Mouse (Mus musculus) left cerebral cortex, adult 18-20 months (tissue): Measurements from ENCODE around the gene Prr14. TPM values are rescaled to one million over a fixed set of nuclear protein-coding genes. Genes with fewer than 3 reads are reported as not detected.
"Not testable (repeated sequence)": the region's sequence is repeated elsewhere in the genome, so short reads cannot be mapped to it uniquely, and the experiment has no call there.

Experiments
- DNase-seq, 2 experiments: peaks; one replicate each; pipeline ENCODE4 v3.0.0; 2021 to 2022; ENCODE audit warnings: low spot score in 2 of 2, mixed read lengths in 1 of 2
- long read RNA-seq, 2 experiments: library from polyadenylated mRNA; stranded (forward); transcript quantifications; one replicate each; pipeline ENCODE4 v2.0.0; 2021
- total RNA-seq, 2 experiments: library from RNA; stranded (reverse); gene quantifications; 2 replicates each; pipeline ENCODE4 v1.2.3; 2021

Prr14 gene
- 10 to 100 TPM; 24.6 to 33.0 TPM for total RNA-seq
- long read RNA-seq, experiment 1, transcript Prr14-201 (11 exons, 2,402 nt) = major isoform, 15 of 37 reads
- long read RNA-seq, experiment 1, partial matches to known transcripts = 6 of 37 reads
- long read RNA-seq, experiment 1, other reads (novel, unspliced or antisense) = 13 of 37 reads
- long read RNA-seq, experiment 2, partial matches to known transcripts = 4 of 17 reads
- long read RNA-seq, experiment 2, other reads (novel, unspliced or antisense) = 10 of 17 reads

GRCm38 (mm10) chr7:127459311-127459710 lies at the start of gene Prr14:
Gene Prr14, plus strand, starts transcription at chr7:127459611.
- not testable (repeated sequence) for DNase-seq

DNA sequence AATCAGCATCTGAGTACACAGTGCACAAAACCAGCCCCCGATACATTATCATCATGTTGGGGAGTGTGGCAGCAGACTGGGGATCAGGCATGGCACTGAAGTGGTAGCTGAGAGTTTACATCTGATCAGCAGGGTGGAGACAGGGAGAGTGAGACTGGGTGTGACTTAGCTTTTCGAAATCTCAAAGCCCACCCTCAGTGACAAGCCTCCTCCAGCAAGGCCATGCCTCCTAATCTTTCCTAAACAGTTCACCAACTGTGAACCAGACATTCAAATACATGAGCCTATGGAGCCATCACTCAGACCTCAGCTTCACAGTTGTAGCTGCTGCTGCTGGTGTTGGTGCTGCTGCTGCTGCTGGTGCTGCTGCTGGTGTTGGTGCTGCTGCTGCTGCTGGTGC lies 48.0 kb upstream of the Prr14 start:
- no peak for DNase-seq

DNA sequence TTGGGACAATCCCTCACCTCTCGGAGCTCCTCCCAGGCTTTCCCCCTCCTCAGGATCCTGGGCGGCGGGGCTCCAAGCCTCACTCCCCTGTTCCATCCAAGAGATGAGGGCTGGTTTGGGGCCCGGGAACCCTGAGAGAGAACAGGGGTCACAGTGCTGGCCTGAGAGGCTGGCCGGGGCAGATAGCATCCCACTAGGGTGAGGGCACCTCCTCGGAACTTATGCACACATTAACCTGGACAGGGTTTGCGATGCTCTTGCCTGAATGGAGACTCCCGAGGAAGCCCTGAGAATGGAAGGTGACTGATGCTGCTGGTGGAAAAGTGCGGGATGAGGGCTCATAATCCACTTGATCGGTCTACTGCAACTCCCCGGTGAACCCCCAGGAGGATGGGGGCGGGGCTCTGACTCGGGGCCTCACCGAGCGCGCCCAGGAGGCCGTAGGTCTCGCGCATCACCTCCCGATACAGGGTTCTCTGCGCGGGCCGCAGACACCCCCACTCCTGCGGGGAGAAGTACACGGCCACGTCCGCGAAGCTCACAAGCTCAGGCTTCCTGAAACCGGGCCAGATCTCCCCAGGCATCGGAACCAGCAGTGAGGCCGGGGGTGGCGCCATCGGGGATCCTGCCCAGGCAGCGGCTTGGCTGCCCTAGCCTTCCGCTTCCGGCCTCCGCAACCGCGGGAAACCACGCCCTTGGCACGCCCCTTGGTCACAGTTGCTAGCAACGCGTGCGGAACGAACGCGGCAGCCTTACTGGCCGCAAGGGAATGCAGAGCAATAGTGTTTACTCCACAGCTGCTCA lies 37.8 kb upstream of the Prr14 start, which contains the start of gene Zfp688:
TSS of gene Zfp688 (minus strand) at position 681 of the 804 bp plus-strand sequence.
- DNase-seq = peak; percentile 91 to 94

DNA sequence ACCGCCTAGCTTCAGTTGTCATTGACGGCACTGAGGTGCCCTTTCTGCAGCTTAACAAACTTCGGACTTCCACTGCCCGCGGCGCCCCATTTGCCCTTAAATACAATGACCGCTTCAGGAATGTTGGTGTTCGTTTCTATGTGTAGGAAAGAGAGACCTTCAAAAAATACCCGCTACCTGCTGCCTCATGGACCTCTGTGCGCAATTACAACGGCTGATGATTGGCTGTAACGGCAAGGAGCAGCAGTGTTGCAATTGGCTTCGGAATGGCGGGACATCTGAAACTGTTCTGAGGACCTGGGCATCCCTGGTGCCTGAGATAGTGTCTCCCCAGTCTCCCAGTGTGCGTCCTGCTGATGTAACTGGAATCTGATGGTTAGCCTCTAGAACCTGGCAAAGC lies 37.2 kb upstream of the Prr14 start:
- peak; percentile 34 to 37 for DNase-seq

DNA sequence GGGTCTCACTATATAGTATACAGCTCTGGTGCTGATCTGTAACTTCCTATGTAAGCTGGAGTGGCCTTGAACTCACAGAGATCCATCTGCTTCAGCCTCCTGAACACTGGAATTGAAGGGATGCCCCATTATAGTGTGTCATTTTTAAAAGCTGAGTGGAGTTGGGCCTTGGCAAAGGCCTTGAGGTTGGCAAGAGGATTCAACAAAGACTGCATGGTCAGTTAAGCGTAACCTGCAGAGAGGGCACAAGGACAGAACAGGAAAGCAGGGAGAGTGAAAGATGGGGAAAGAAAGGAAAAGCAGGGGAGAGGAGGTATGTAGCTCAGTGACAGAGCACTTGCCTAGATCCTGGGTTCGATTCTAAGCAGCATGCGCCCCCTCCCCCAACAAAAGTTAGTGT lies 34.1 kb upstream of the Prr14 start:
- no peak for DNase-seq

GRCm38 (mm10) chr7:127425911-127426310 lies 33.5 kb upstream of the Prr14 start:
- no peak for DNase-seq

DNA sequence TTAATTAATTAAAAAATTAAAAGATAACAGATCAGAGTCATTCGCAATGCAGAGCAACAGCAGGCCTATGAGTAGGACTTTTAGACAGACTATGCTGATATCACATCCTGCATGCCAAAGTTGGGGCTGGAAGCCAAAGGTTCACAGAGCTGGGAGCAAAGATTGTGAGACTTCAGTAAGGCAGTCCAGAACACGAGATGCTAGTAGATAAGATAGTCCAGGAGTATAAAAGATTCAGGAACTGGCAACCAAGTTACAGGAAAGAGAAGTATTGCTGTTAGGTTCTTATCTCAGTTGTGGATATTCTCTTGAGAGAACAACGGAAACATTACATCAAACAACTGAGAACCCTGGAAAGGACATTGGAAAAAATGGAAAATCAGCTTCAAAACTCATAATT lies 33.1 kb upstream of the Prr14 start:
- DNase-seq = no peak

DNA sequence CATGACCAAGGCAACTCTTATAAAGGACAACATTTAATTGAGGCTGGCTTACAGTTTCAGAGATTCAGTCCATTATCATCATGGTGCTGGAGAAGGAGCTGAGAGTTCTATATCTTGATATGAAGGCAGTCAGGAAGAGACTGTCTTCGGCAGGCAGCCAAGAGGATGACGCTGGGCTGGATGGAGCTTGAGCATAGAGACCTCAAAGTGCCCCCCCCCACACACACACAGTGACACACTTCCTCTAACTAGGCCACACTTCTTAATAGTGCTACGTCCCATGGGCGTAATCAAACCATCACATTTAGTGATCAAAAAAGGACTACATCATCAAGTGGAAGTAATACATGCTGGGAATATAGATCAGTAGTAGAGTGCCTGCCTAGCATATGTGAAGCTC lies 24.2 kb upstream of the Prr14 start:
- DNase-seq = no peak

DNA sequence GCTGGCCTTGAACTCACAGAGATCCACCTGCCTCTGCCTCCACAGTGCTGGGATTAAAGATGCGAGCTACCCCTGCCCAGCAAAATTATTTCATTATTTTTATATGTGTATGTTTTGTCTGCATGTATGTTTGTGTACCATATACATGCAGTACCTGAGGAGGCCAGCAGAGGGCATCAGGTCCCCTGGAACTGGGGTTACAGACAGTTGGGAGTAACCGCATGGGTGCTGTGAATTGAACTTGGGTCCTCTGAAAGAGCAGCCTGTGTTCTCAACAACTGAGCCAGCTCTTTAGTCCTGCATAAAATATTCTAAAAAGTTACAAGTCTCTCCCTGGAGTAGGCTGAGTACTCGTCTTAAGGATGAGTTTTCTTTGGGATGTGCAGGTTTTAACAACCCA lies 21.7 kb upstream of the Prr14 start:
- DNase-seq = no peak

GRCm38 (mm10) chr7:127443976-127444375 lies 15.4 kb upstream of the Prr14 start:
- DNase-seq = no peak

DNA sequence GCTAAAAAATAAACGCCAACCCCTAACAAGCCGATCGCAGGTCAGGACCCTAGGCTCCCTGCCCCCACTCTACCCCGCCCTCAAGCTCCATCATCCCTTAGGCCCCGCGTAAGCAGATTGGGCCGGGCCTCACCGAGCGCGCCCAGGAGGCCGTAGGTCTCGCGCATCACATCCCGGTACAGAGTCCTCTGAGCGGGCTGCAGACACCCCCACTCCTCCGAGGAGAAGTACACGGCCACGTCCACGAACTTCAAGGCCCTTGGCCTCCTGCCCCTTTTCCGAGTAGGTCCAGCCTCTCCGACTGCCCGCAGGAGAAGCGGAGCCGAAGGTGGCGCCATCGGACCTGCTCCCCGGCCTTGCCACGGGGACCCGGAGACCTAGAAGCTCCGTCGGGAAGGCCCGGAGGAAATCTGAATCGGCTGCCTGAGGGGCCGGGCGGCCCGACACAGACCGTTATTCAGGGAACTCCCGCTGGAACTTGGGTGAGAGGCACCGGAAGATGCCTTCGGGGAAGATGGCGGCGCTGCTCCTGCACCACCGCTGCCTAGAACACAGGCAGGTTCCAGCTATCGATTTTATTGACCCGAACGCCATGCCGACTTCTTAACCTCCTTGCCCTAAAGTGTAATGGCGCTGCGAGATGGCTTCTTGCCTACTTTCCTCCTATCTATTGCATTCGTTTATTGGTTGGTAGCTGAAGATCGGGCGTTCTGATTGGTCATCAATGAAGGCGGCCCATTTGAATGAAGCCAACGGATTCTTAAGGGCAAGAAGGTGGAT lies 10.7 kb upstream of the Prr14 start, which contains the start of gene Zfp689:
TSS of gene Zfp689 (minus strand) at position 638 of the 780 bp plus-strand sequence.
- DNase-seq = peak; percentile 89 to 94

DNA sequence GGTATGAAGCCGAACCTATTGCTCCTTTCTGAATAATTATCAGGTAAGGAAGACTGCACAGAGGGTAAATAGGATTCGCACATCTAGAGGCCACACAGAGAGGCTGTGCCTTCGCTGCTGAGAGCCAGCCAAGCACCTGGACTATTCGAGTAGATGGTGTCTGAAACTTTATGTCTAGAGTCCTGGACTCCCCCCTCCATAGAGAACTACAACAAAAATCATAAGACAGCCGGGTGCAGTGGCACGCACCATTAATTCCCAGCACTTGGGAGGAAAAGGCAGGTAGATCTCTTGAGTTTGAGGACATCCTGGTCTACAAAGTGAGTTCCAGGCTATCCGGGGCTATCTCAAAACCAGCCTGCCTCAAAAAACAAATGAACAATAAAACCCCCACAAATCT lies 9.4 kb upstream of the Prr14 start:
- no peak for DNase-seq

GRCm38 (mm10) chr7:127453056-127453455 lies 6.4 kb upstream of the Prr14 start:
- no peak for DNase-seq

GRCm38 (mm10) chr7:127454905-127455304 lies 4.5 kb upstream of the Prr14 start:
- DNase-seq = no peak

GRCm38 (mm10) chr7:127458371-127459122 lies 864 bp upstream of the Prr14 start:
- DNase-seq = not testable (repeated sequence)

DNA sequence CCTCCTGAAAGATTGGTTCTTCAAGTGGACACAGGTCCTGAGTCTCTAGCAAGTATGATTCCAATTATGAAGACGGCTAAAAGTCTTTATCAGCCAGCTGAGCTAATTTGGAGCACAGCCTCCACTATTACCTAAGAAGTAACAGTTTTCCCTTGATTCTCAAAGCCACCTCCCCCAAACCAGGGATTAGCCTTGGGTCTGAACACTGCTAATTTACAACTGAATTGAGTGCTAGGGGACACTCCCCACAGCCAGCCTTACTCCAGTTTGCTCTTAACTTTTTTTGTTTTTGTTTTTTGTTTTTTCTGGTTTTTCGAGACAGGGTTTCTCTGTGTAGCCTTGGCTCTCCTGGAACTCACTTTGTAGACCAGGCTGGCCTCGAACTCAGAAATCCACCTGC lies 5.8 kb downstream of the Prr14 start:
- no peak for DNase-seq

GRCm38 (mm10) chr7:127465670-127466069 lies 6.3 kb downstream of the Prr14 start:
- not testable (repeated sequence) for DNase-seq

DNA sequence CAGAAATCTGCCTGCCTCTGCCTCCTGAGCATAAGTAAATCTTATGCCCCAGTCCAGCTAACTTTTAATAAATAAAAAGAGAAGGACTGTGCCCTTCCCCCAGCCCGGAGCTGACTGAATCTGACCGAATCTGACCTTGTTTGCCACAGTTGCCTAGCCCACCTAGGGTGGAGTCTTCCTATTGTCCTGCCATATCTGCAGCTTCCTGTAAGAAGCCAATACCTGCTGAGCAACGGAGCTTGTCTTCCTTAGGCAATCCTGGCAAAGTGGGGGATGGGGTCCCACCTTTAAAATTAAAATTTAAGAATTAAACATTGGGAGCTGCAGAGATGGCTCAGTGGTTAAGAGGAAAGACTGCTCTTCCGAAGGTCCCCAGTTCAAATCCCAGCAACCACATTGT lies 7.2 kb downstream of the Prr14 start:
- no peak for DNase-seq

DNA sequence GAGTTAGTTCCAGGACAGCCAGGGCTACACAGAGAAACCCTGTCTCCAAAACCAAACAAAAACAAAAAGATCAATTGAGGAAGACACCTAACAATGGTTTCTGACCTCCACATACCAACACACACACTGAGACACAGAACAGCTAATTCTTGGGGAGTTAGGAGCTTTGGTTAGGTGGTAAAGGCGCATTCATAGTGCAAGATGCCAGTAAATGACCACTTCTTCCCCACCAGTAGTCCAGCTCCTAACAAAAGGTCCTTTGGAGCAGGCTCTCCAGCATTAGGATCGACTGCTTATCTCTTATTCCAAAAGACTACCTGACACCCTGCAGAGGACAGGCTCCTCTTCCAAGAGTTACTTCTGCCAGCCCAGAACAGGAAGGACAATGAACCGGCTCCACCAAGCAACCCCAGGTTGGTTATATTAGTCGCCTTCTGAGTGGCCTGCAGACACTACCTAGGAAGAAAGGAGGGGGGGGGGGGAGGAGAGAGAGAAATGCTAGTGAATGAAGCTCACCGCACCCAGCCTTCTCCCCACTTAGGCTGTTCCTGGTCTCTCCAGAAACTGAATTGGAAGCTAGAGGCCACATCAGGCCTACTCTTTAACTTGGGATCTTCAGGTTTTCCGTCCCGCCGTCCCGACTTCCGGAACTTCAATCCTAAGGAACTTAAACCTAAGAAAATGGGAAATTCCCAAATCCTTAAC lies 10.8 kb downstream of the Prr14 start:
- DNase-seq = no peak
